Mouse (Mus musculus): ENCODE data around the gene Fetub. TPM values are rescaled to one million over a fixed set of nuclear protein-coding genes. Genes with fewer than 3 reads are reported as not detected.

The Fetub gene
- total RNA-seq, 2 experiments from 2014 or later = not detected

DNA sequence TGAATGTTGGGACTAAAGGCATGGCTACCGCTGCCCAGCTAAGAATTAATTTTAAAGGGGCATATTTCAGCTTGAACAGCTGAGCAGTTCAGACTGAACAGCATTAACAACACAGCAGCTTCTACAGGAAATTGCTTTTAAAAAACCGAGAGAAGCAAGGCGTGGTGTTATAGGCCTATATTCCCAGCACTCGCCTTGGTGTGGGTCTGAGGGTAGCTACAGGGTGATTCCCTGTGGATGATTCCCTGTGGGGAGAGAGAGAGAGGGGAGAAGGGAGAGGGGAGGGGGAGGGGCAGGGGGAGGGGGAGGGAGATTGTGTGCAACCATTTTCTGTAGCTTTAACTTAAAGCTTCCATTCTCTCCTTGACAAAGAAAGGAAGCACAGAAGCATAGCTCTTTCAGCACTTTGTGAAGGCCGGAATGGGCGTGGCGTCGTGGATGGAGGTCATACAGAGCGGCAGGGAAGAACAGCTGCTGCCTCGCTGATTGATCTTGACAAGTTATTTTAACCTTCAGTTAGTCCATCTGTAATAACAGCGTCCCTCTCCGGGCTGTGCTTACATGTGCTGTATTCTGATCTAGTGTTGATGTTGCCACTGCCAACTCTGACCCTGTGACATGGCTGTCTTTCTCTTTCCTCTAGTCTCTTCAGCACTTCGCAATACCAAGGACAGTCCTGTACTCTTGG, 37.4 kb downstream of the Fetub start:
- intact Hi-C loops (cut with DNase I; ENCODE audit: low total_unique reads) = no loop called here
- no peak for DNase-seq

DNA sequence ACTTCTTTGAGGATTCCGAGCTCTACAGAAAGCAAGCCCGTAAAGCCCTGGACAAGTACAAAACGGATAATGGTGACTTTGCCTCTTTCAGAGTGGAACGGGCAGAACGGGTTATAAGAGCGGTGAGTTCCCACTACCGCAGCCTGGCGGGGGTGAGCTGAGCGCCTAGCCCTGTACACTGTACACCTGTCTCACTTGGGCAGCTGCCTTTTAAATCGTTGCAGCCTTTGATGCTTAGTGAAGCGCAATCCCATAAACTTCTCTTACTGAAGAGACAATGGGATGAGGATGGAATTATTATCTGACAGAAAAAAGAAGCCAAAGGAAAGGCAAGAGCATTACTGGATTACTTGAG, 37.9 kb downstream of the Fetub start:
- DNase-seq = no peak
- intact Hi-C loops (cut with DNase I; ENCODE audit: low total_unique reads) = no loop called here

DNA sequence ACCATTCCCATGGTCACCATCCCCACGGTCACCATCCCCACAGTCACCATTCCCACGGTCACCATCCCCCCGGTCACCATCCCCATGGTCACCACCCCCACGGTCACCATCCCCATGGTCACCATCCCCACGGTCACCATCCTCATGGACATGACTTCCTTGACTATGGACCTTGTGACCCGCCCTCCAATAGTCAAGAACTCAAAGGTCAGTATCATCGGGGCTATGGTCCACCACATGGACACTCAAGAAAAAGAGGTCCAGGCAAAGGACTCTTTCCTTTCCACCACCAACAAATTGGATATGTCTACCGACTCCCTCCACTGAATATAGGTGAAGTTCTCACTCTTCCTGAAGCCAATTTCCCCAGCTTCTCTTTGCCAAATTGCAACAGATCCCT, 42.9 kb downstream of the Fetub start:
- intact Hi-C loops (cut with DNase I; ENCODE audit: low total_unique reads) = no loop called here
- no peak for DNase-seq

DNA sequence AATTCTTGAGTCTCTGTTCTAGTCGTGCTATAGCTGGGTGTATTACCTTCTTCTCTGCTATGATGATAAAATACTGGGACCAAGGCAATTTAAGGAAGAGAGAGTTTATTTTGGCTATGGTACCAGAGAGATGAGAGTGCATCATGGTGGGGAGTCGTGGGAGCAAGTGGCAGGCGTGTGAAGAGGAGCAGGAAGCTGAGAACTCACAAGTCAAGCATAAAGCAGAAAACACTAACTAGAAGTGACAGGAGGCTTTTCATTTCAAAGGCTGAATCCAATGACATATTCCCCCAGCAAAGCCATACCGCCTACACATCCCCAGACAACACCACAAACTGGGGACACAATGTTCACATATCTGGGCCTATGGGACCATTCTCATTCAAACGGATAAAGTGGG, 44.1 kb downstream of the Fetub start:
- no peak for DNase-seq
- intact Hi-C loops (cut with DNase I; ENCODE audit: low total_unique reads) = no loop called here

DNA sequence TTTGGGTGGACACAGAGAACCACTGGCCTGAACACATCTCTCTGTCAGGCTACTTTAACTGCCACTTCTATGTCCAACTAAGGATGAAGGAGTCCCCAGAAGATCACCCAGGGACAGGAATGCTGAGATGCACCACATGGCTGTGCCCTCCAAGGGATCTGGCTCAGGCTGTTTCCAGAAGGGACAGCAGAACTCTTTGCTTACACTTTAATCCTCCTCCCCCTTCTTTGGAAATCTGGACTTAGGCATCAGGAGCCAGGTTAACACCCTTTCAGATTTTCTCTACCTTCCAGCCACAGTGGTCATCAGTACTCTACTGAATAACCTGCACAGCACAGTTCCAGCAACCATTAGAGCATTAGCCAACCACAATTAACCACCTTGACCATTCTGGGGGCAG, 45.2 kb downstream of the Fetub start:
- no peak for DNase-seq
- intact Hi-C loops (cut with DNase I; ENCODE audit: low total_unique reads) = no loop called here

GRCm38 (mm10) chr16:22967383-22968030, 49.4 kb downstream of the Fetub start:
- intact Hi-C loops (cut with DNase I; ENCODE audit: low total_unique reads) = no loop called here
- no peak for DNase-seq

Other genes with a start within 250 kb of the Fetub start
- not detected for gene Crygs, start 106.8 kb upstream of the Fetub start, total RNA-seq (2021)
- 1 to 10 TPM; 5.0 to 6.2 TPM for gene Tbccd1, start 60.7 kb upstream of the Fetub start, total RNA-seq (2021)
- gene Dnajb11, start 60.5 kb upstream of the Fetub start, total RNA-seq (2021) = 10 to 100 TPM; 36.0 to 41.9 TPM
- under 1 TPM; 0.23 to 0.58 TPM for gene Ahsg, start 27.1 kb upstream of the Fetub start, total RNA-seq (2021)
- not detected for gene Hrg, start 32.7 kb downstream of the Fetub start, total RNA-seq (2021)
- not detected for gene Kng2, start 111.1 kb downstream of the Fetub start, total RNA-seq (2021)
- gene Kng1, start 139.5 kb downstream of the Fetub start, total RNA-seq (2021) = not detected
- gene Eif4a2, start 189.1 kb downstream of the Fetub start, total RNA-seq (2021) = 100 to 1,000 TPM; 294 to 336 TPM
- gene Rfc4, start 209.4 kb downstream of the Fetub start, total RNA-seq (2021) = 1 to 10 TPM; 6.1 to 6.5 TPM
- gene Adipoq, start 228.2 kb downstream of the Fetub start, total RNA-seq (2021) = 1 to 10 TPM in 1 of 2 experiments, under 1 TPM in 1; 0.93 to 3.9 TPM